Mouse (Mus musculus) embryonic stem cell, embryonic (primary cell): ENCODE measurements at regions not wholly inside any gene's neighbourhood (a gene's known extent, or its start where the extent isn't known, plus 50 kb on each side); places are given as distances from the start of the nearest gene placed in this dataset.

Source experiments
- CTCF ChIA-PET, 4 experiments: fragments of 300-600 bp in 2 of 4; fragments of 350-600 bp in 2 of 4; sonication (Branson Sonifier 250); formaldehyde crosslinking; loops; one replicate each; lab custom pipeline; 2022; ENCODE audit warnings: inconsistent platforms in 2 of 4; lab: Charles Lee
- POLR2A ChIA-PET, 4 experiments: fragments of 300-600 bp in 2 of 4; fragments of 350-600 bp in 2 of 4; sonication (Branson Sonifier 250); formaldehyde crosslinking; loops; one replicate each; lab custom pipeline; 2022; ENCODE audit warnings: antibody characterized with exemption in 4 of 4, inconsistent platforms in 1 of 4; lab: Charles Lee

GRCm38 (mm10) chr16:39230439-39230838 lies 338.0 kb downstream of the Igsf11 start:
- CTCF ChIA-PET, result interaction anchor here in 1 of 4 experiments (0.6 kb wide), 1 partner anchor 621 kb away, joined by 7 read pairs; no protein-coding TSS in a partner anchor
- POLR2A ChIA-PET, result interaction anchor here in 1 of 4 experiments (0.6 kb wide), 1 partner anchor 83 kb away, joined by 3 read pairs; no protein-coding TSS in a partner anchor

GRCm38 (mm10) chr16:39234290-39234689 lies 341.8 kb downstream of the Igsf11 start:
- CTCF ChIA-PET, result no interaction called here
- POLR2A ChIA-PET, result no interaction called here

- ChIA-PET POLR2A (interaction anchor here in 1 of 4 experiments (0.5 kb wide), 1 partner anchor 27 kb away, joined by 3 read pairs; no protein-coding TSS in a partner anchor), CTCF (no interaction called here)
Measured at GRCm38 (mm10) chr16:39273490-39273889, 381.0 kb downstream of the Igsf11 start.

GRCm38 (mm10) chr16:39284484-39284883 lies 392.0 kb downstream of the Igsf11 start:
- POLR2A ChIA-PET, result interaction anchor here in 1 of 4 experiments (0.6 kb wide), 1 partner anchor 16 kb away, joined by 3 read pairs; no protein-coding TSS in a partner anchor

GRCm38 (mm10) chr16:39285028-39285744 lies 392.7 kb downstream of the Igsf11 start:
- ChIA-PET POLR2A (interaction anchor here in 1 of 4 experiments (0.6 kb wide), 1 partner anchor 15 kb away, joined by 3 read pairs; no protein-coding TSS in a partner anchor), CTCF (no interaction called here)

More at GRCm38 (mm10) chr16:39284484-39284883, 392.0 kb downstream of the Igsf11 start:
- CTCF ChIA-PET, result no interaction called here

- CTCF ChIA-PET, result no interaction called here
- POLR2A ChIA-PET, result no interaction called here
Measured at GRCm38 (mm10) chr16:39286797-39287565, 394.5 kb downstream of the Igsf11 start.

- ChIA-PET POLR2A (no interaction called here), CTCF (no interaction called here)
Measured at GRCm38 (mm10) chr16:39298856-39299255, 406.4 kb downstream of the Igsf11 start.

GRCm38 (mm10) chr16:39302902-39303361 lies 410.5 kb downstream of the Igsf11 start:
- POLR2A ChIA-PET, result no interaction called here

GRCm38 (mm10) chr16:39303371-39303770 lies 410.9 kb downstream of the Igsf11 start:
- POLR2A ChIA-PET, result interaction anchor here in 1 of 4 experiments (0.7 kb wide), 1 partner anchor 10 kb away, joined by 3 read pairs; no protein-coding TSS in a partner anchor

More at GRCm38 (mm10) chr16:39302902-39303361, 410.5 kb downstream of the Igsf11 start:
- CTCF ChIA-PET, result no interaction called here

GRCm38 (mm10) chr16:39307951-39308350 lies 415.5 kb downstream of the Igsf11 start:
- CTCF ChIA-PET, result no interaction called here
- POLR2A ChIA-PET, result no interaction called here

More at GRCm38 (mm10) chr16:39303371-39303770, 410.9 kb downstream of the Igsf11 start:
- CTCF ChIA-PET, result no interaction called here

- POLR2A ChIA-PET, result interaction anchor here in 2 of 4 experiments (0.5 to 1.1 kb wide), 3 partner anchors 9 to 1262 kb away, joined by 3 to 4 read pairs (median 3); no protein-coding TSS in a partner anchor
- CTCF ChIA-PET, result interaction anchor here in 3 of 4 experiments (0.6 to 1.0 kb wide), 5 partner anchors 15 to 343 kb away, joined by 3 to 8 read pairs (median 3); no protein-coding TSS in a partner anchor
Measured at GRCm38 (mm10) chr16:39316752-39317594, 424.5 kb downstream of the Igsf11 start.

- POLR2A ChIA-PET, result no interaction called here
- CTCF ChIA-PET, result no interaction called here
Measured at GRCm38 (mm10) chr16:39325627-39326026, 433.2 kb downstream of the Igsf11 start.

- POLR2A ChIA-PET, result no interaction called here
- CTCF ChIA-PET, result no interaction called here
Measured at GRCm38 (mm10) chr16:39363657-39364056, 471.2 kb downstream of the Igsf11 start.

- POLR2A ChIA-PET, result no interaction called here
Measured at GRCm38 (mm10) chr16:39368276-39368675, 475.8 kb downstream of the Igsf11 start.

GRCm38 (mm10) chr16:39374616-39375015 lies 482.1 kb downstream of the Igsf11 start:
- ChIA-PET CTCF (no interaction called here), POLR2A (no interaction called here)

More at GRCm38 (mm10) chr16:39368276-39368675, 475.8 kb downstream of the Igsf11 start:
- CTCF ChIA-PET, result no interaction called here

- POLR2A ChIA-PET, result no interaction called here
- CTCF ChIA-PET, result interaction anchor here in 1 of 4 experiments (0.5 kb wide), 1 partner anchor 459 kb away, joined by 13 read pairs; no protein-coding TSS in a partner anchor
Measured at GRCm38 (mm10) chr16:39379959-39380358, 487.5 kb downstream of the Igsf11 start.

- ChIA-PET CTCF (no interaction called here), POLR2A (no interaction called here)
Measured at GRCm38 (mm10) chr16:39389943-39390342, 497.5 kb downstream of the Igsf11 start.

GRCm38 (mm10) chr16:39390626-39391025 lies 498.2 kb downstream of the Igsf11 start:
- CTCF ChIA-PET, result no interaction called here
- POLR2A ChIA-PET, result no interaction called here
